Mouse (Mus musculus): Measurements from ENCODE around the gene Agbl2. TPM values are rescaled to one million over a fixed set of nuclear protein-coding genes. Genes with fewer than 3 reads are reported as not detected.
"Not testable (repeated sequence)": the region's sequence is repeated elsewhere in the genome, so short reads cannot be mapped to it uniquely, and the experiment has no call there.

Agbl2 gene
- polyA plus RNA-seq, 1 experiment, result not detected

DNA sequence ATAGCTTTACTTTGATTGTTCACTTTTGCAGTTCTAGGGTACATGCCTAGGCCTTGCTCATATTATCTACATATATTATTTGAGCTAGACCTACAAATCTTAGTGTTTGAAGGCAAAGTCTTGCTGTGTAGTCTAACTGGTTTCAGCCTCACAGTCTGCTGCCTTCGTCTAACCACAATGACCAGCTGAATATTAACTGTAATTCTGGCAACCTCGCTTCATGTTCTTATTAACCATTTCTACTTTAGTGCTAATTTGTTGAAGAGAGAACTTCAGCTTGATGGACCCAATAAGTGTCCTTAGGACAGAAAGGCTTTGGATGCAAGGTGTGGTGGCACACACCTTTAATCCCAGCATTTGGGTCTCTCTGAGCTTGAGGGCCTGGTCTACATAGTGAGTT lies 5.6 kb downstream of the Agbl2 start:
- Histone ChIP-seq H3K4me1 (ENCODE audit: control insufficient read depth, insufficient read depth, low read length) (peaks cover 5% of the 10 kb centered on the region), H3K4me3 (ENCODE audit: insufficient read depth, low read depth, low read length) (no peak overlapping the region), H3K27ac (ENCODE audit: insufficient read depth, low read depth, low read length) (no peak overlapping the region)
- WGBS, result 94% methylated on average over 2 of the region's 2 CpGs
- TF ChIP-seq POLR2A (IDR thresholded peaks at IDR 0.05; ENCODE audit: insufficient read depth, low read depth, low read length) (no peak), CTCF (IDR thresholded peaks at IDR 0.05; ENCODE audit: insufficient read depth, low read depth, low read length) (no peak)

DNA sequence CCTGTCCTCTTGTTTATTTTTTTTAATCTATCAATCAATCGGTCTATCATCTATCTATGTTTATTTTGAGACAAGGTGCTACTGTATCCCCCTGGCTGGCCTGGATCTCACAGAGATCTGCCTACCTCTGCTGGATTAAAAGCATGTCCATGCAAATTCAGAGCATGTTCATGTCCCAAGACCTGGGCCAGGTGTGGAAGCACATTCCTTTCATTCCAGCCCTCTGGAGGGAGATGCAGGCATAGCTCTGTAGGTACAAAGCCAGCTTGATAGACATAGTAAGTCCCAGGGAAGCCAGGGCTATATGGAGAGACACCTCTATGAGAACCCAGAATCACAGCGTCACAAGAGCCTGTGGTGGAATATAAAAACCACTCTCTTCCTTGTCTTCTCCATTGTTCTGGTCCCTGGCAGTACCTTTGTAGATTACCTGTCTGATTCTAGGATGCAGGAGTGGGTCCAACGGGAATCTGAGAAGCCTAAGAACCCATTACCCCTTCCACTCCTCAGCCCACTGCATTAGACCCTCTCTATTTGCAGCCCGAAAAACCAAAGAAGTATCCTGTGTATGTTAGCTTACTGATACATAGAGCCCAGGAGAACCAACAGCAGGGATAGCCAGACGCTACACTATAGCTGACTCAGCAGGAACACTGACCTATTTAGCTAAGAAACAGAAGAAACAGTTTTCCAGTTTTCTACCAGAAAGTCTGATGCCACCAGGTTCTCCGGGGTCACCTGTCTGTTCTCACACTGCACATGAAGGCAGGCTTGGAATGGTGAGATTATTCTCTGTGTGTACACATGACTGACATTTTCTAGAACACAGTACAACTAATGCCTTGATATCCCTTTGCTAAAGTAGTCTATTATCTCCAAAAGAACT lies 26.0 kb downstream of the Agbl2 start:
- TF ChIP-seq POLR2A (IDR thresholded peaks at IDR 0.05; ENCODE audit: insufficient read depth, low read depth, low read length), result no peak
- TF ChIP-seq CTCF (IDR thresholded peaks at IDR 0.05; ENCODE audit: insufficient read depth, low read depth, low read length), result no peak
- Histone ChIP-seq H3K4me1 (ENCODE audit: control insufficient read depth, insufficient read depth, low read length) (no peaks in the 10 kb centered on the region), H3K27ac (ENCODE audit: insufficient read depth, low read depth, low read length) (no peak overlapping the region), H3K4me3 (ENCODE audit: insufficient read depth, low read depth, low read length) (no peak overlapping the region)
- WGBS, result 91% methylated on average over 6 of the region's 6 CpGs

GRCm38 (mm10) chr2:90810751-90811150 lies 28.2 kb downstream of the Agbl2 start:
- 93% methylated on average over 8 of the region's 8 CpGs for WGBS

DNA sequence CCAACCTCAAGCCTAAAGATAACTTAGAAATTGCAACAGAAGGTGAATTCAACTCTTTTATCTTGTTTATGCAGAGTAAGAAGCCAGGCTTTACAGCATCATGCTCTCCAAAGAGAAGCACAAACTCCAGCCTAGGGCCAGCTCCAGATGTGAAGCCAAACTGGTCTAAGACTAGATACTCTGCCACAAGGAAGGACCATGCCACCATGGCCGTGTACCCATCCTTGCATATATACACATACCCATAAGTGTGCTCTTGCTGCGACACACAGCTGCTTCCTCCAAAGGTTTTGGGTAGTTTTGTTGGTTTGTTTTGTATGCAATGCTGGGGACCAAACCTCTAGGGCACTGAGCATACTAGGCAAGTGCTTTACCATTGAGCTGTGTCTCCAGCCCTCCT lies 32.7 kb downstream of the Agbl2 start:
- Histone ChIP-seq H3K4me1 (ENCODE audit: control insufficient read depth, insufficient read depth, low read length) (no peaks in the 10 kb centered on the region), H3K4me3 (ENCODE audit: insufficient read depth, low read depth, low read length) (no peak overlapping the region), H3K27ac (ENCODE audit: insufficient read depth, low read depth, low read length) (no peak overlapping the region)
- no peak for TF ChIP-seq CTCF (IDR thresholded peaks at IDR 0.05; ENCODE audit: insufficient read depth, low read depth, low read length)
- no peak for TF ChIP-seq POLR2A (IDR thresholded peaks at IDR 0.05; ENCODE audit: insufficient read depth, low read depth, low read length)
- WGBS, result 86% methylated on average over 2 of the region's 2 CpGs

More at GRCm38 (mm10) chr2:90810751-90811150, 28.2 kb downstream of the Agbl2 start:
- Histone ChIP-seq H3K4me3 (ENCODE audit: insufficient read depth, low read depth, low read length) (no peak overlapping the region), H3K27ac (ENCODE audit: insufficient read depth, low read depth, low read length) (no peak overlapping the region), H3K4me1 (ENCODE audit: control insufficient read depth, insufficient read depth, low read length) (no peaks in the 10 kb centered on the region)
- no peak for TF ChIP-seq CTCF (IDR thresholded peaks at IDR 0.05; ENCODE audit: insufficient read depth, low read depth, low read length)
- TF ChIP-seq POLR2A (IDR thresholded peaks at IDR 0.05; ENCODE audit: insufficient read depth, low read depth, low read length), result no peak

DNA sequence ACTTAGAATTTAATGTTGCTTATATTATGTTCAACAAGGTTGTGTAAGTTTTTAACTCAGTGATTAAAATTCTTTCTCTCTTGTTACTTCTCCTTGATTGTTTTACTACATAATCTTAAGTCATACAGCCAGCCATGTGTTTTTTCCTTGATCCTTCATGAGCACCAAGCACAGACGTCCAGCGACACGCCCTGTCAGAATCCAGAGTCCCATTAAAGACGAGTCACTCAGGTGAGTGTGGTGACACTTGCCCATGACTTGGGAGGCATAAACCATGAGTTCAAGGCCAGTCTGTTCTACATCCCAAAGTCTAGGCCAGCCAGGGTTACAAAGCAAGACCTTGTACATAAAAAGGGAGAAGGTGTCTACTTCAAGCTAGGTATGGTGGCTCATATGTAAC lies 33.6 kb downstream of the Agbl2 start:
- TF ChIP-seq POLR2A (IDR thresholded peaks at IDR 0.05; ENCODE audit: insufficient read depth, low read depth, low read length) (no peak), CTCF (IDR thresholded peaks at IDR 0.05; ENCODE audit: insufficient read depth, low read depth, low read length) (no peak)
- H3K4me1 ChIP-seq (ENCODE audit: control insufficient read depth, insufficient read depth, low read length), result no peaks in the 10 kb centered on the region
- 87% methylated on average over 4 of the region's 4 CpGs for WGBS
- H3K27ac ChIP-seq (ENCODE audit: insufficient read depth, low read depth, low read length), result no peak overlapping the region
- no peak overlapping the region for H3K4me3 ChIP-seq (ENCODE audit: insufficient read depth, low read depth, low read length)

DNA sequence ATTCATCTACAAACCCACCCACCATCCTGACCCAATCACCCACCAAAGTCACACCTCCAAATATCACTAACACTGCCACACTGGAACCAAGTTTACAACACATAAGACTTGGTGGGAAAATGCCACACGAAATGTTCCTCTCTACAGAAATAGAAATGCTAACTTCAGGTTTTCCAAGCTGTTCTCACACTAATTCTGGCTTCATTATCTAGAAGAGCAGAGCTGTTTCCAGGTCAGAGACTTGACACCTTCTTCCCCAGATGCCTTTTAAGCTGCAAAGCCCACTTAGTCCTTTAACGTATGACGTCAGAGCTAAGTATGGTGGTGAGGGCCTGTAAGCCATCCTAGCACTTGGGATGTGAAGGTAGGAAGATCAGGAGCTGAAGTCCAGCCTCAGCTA lies 36.2 kb downstream of the Agbl2 start:
- no peaks in the 10 kb centered on the region for H3K4me1 ChIP-seq (ENCODE audit: control insufficient read depth, insufficient read depth, low read length)
- 92% methylated on average over 3 of the region's 3 CpGs for WGBS
- H3K27ac ChIP-seq (ENCODE audit: insufficient read depth, low read depth, low read length), result no peak overlapping the region
- TF ChIP-seq POLR2A (IDR thresholded peaks at IDR 0.05; ENCODE audit: insufficient read depth, low read depth, low read length), result no peak
- no peak for TF ChIP-seq CTCF (IDR thresholded peaks at IDR 0.05; ENCODE audit: insufficient read depth, low read depth, low read length)
- H3K4me3 ChIP-seq (ENCODE audit: insufficient read depth, low read depth, low read length), result no peak overlapping the region

GRCm38 (mm10) chr2:90820894-90821293 lies 38.4 kb downstream of the Agbl2 start:
- H3K27ac ChIP-seq (ENCODE audit: insufficient read depth, low read depth, low read length), result no peak overlapping the region
- no peak overlapping the region for H3K4me3 ChIP-seq (ENCODE audit: insufficient read depth, low read depth, low read length)
- H3K4me1 ChIP-seq (ENCODE audit: control insufficient read depth, insufficient read depth, low read length), result no peaks in the 10 kb centered on the region
- TF ChIP-seq CTCF (IDR thresholded peaks at IDR 0.05; ENCODE audit: insufficient read depth, low read depth, low read length), result no peak
- no peak for TF ChIP-seq POLR2A (IDR thresholded peaks at IDR 0.05; ENCODE audit: insufficient read depth, low read depth, low read length)
- 82% methylated on average over 3 of the region's 3 CpGs for WGBS

- no peak overlapping the region for H3K27ac ChIP-seq (ENCODE audit: insufficient read depth, low read depth, low read length)
- TF ChIP-seq POLR2A (IDR thresholded peaks at IDR 0.05; ENCODE audit: insufficient read depth, low read depth, low read length) (no peak), CTCF (IDR thresholded peaks at IDR 0.05; ENCODE audit: insufficient read depth, low read depth, low read length) (no peak)
- WGBS, result 91% methylated on average over 2 of the region's 2 CpGs
- no peaks in the 10 kb centered on the region for H3K4me1 ChIP-seq (ENCODE audit: control insufficient read depth, insufficient read depth, low read length)
- no peak overlapping the region for H3K4me3 ChIP-seq (ENCODE audit: insufficient read depth, low read depth, low read length)
Measured at GRCm38 (mm10) chr2:90822978-90823377, 40.5 kb downstream of the Agbl2 start.

DNA sequence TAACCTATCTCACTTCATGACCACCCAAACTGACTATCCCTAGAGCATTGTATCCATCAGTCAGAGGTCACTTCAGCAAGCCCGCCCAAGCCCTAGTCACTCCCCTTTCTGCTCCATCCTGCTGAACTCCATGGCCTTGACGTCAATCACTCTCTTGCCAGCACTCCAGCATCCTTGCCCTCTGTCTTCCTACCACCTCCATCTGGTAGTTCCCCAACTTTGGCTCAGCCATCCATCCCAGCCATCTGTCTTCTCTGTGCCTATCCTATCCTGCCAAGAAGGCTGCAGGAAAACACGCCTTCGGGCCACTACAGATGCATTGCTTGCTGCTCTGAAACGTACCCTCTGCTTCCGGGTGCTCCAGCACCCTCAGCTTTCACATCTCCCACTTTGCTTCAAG lies 41.3 kb downstream of the Agbl2 start:
- Histone ChIP-seq H3K4me1 (ENCODE audit: control insufficient read depth, insufficient read depth, low read length) (no peaks in the 10 kb centered on the region), H3K4me3 (ENCODE audit: insufficient read depth, low read depth, low read length) (no peak overlapping the region), H3K27ac (ENCODE audit: insufficient read depth, low read depth, low read length) (no peak overlapping the region)
- 83% methylated on average over 6 of the region's 6 CpGs for WGBS
- TF ChIP-seq POLR2A (IDR thresholded peaks at IDR 0.05; ENCODE audit: insufficient read depth, low read depth, low read length) (no peak), CTCF (IDR thresholded peaks at IDR 0.05; ENCODE audit: insufficient read depth, low read depth, low read length) (no peak)

DNA sequence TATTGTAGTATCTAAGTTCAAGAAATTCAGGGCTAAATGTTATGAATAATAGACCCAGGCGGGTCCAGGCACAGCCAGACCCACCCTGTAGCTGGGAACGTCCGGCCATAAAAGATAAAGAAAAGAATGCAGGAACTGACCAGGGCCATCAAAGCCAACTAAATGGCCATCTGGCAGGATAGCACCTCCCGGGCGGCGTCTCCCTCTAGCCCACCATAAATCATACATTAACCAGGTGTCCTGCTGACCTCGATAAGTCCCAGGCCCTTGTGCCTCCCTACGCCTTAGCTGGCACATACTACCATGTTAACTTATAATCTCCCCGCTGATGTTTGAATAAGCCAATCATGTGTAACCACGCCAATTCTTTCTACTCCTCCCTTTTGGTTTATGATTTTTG lies 42.0 kb downstream of the Agbl2 start:
- not testable (repeated sequence) for H3K27ac ChIP-seq (ENCODE audit: insufficient read depth, low read depth, low read length); H3K4me1 ChIP-seq (ENCODE audit: control insufficient read depth, insufficient read depth, low read length); H3K4me3 ChIP-seq (ENCODE audit: insufficient read depth, low read depth, low read length)
- 91% methylated on average over 10 of the region's 10 CpGs for WGBS

Measured in olfactory bulb, adult 2 months (tissue).